Mouse (Mus musculus): ENCODE measurements around the gene 1700113H08Rik.

DNA sequence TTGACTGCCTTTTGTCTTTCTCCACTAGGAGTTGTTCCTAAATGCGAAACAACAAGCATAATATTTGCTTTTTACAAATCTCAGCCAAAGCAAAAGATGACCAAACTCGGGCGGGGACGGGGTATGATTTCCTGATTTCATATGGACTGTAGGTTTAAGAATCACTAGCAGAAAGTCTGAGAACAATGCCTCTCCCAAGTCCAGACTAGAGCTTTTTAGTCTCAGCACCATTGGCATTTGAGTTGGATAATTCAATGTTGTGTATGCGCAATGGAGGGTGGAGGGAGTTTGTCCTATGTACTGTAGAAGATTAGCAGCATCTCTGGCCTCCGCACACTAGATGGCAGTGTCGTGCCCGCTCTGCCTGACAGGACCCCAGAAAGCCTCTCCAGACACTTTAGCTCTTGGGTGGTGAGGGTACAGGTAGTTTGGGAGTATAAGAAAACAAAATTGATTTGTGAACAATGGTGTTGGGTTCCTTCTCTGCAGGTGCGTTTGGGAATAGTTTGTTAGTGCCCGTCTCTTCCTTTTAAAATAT lies 10.8 kb upstream of the 1700113H08Rik start:
- TF ChIP-seq CTCF (IDR thresholded peaks at IDR 0.05; ENCODE audit: low read depth) (no peak; the same call in 1 of the 2 replicates), EP300 (IDR thresholded peaks at IDR 0.05; ENCODE audit: low read depth) (no peak)

Data from liver, embryonic 14.5 days (tissue).